Mouse (Mus musculus): ENCODE measurements around the gene Tenm2. TPM values are rescaled to one million over a fixed set of nuclear protein-coding genes. Genes with fewer than 3 reads are reported as not detected.

Tenm2 gene
- polyA plus RNA-seq, 1 experiment from 2014 or later = 6.7 TPM

GRCm38 (mm10) chr11:36168921-36169537, 1066.7 kb downstream of the Tenm2 start:
- no peak for ATAC-seq (ENCODE audit: low FRiP score)
- Histone ChIP-seq H3K27me3 (ENCODE audit: control insufficient read depth, insufficient read depth, low read length) (no peaks in the 10 kb centered on the region), H3K9ac (ENCODE audit: low read length) (no peak overlapping the region), H3K27ac (ENCODE audit: low read depth, low read length) (no peak overlapping the region), H3K36me3 (ENCODE audit: control insufficient read depth, insufficient read depth, low read length) (no peaks in the 10 kb centered on the region), H3K4me2 (no peak overlapping the region), H3K4me3 (ENCODE audit: low read depth, low read length) (no peak overlapping the region), H3K9me3 (ENCODE audit: control insufficient read depth, low read length) (no peaks in the 10 kb centered on the region), H3K4me1 (ENCODE audit: control insufficient read depth, insufficient read depth, low read length) (no peaks in the 10 kb centered on the region)
- WGBS = 90% methylated on average over 6 of the region's 6 CpGs
- DNase-seq (ENCODE audit: low spot score, missing footprints) = peak; percentile 78

- H3K4me3 ChIP-seq (ENCODE audit: low read depth, low read length) = no peak overlapping the region
- ATAC-seq (ENCODE audit: low FRiP score) = no peak
- 90% methylated on average over 10 of the region's 10 CpGs for WGBS
Observed at GRCm38 (mm10) chr11:36167766-36168318, 1067.9 kb downstream of the Tenm2 start.

GRCm38 (mm10) chr11:36163580-36163979, 1072.2 kb downstream of the Tenm2 start:
- Histone ChIP-seq H3K4me1 (ENCODE audit: control insufficient read depth, insufficient read depth, low read length) (no peaks in the 10 kb centered on the region), H3K4me3 (ENCODE audit: low read depth, low read length) (no peak overlapping the region), H3K27me3 (ENCODE audit: control insufficient read depth, insufficient read depth, low read length) (no peaks in the 10 kb centered on the region), H3K4me2 (no peak overlapping the region), H3K9me3 (ENCODE audit: control insufficient read depth, low read length) (no peaks in the 10 kb centered on the region), H3K36me3 (ENCODE audit: control insufficient read depth, insufficient read depth, low read length) (no peaks in the 10 kb centered on the region), H3K9ac (ENCODE audit: low read length) (no peak overlapping the region), H3K27ac (ENCODE audit: low read depth, low read length) (no peak overlapping the region)
- peak; percentile 53 for DNase-seq (ENCODE audit: low spot score, missing footprints)
- 94% methylated on average over 11 of the region's 11 CpGs for WGBS
- no peak for ATAC-seq (ENCODE audit: low FRiP score)

More at GRCm38 (mm10) chr11:36167766-36168318, 1067.9 kb downstream of the Tenm2 start:
- H3K4me2 ChIP-seq = no peak overlapping the region
- no peaks in the 10 kb centered on the region for H3K4me1 ChIP-seq (ENCODE audit: control insufficient read depth, insufficient read depth, low read length)
- peak; percentile 77 for DNase-seq (ENCODE audit: low spot score, missing footprints)
- H3K9ac ChIP-seq (ENCODE audit: low read length) = no peak overlapping the region
- no peaks in the 10 kb centered on the region for H3K36me3 ChIP-seq (ENCODE audit: control insufficient read depth, insufficient read depth, low read length)
- H3K27ac ChIP-seq (ENCODE audit: low read depth, low read length) = no peak overlapping the region
- no peaks in the 10 kb centered on the region for H3K9me3 ChIP-seq (ENCODE audit: control insufficient read depth, low read length)
- H3K27me3 ChIP-seq (ENCODE audit: control insufficient read depth, insufficient read depth, low read length) = no peaks in the 10 kb centered on the region

GRCm38 (mm10) chr11:36161765-36162321, 1073.9 kb downstream of the Tenm2 start:
- no peak overlapping the region for H3K9ac ChIP-seq (ENCODE audit: low read length)
- no peaks in the 10 kb centered on the region for H3K27me3 ChIP-seq (ENCODE audit: control insufficient read depth, insufficient read depth, low read length)
- no peak overlapping the region for H3K27ac ChIP-seq (ENCODE audit: low read depth, low read length)
- no peak overlapping the region for H3K4me3 ChIP-seq (ENCODE audit: low read depth, low read length)
- no peaks in the 10 kb centered on the region for H3K9me3 ChIP-seq (ENCODE audit: control insufficient read depth, low read length)
- ATAC-seq (ENCODE audit: low FRiP score) = no peak
- H3K36me3 ChIP-seq (ENCODE audit: control insufficient read depth, insufficient read depth, low read length) = no peaks in the 10 kb centered on the region
- 76% methylated on average over 10 of the region's 10 CpGs for WGBS
- H3K4me2 ChIP-seq = no peak overlapping the region
- peak; percentile 81 for DNase-seq (ENCODE audit: low spot score, missing footprints)
- H3K4me1 ChIP-seq (ENCODE audit: control insufficient read depth, insufficient read depth, low read length) = no peaks in the 10 kb centered on the region

GRCm38 (mm10) chr11:36153450-36153849, 1082.3 kb downstream of the Tenm2 start:
- DNase-seq (ENCODE audit: low spot score, missing footprints) (no peak), ATAC-seq (ENCODE audit: low FRiP score) (no peak)
- Histone ChIP-seq H3K4me2 (no peak overlapping the region), H3K27me3 (ENCODE audit: control insufficient read depth, insufficient read depth, low read length) (no peaks in the 10 kb centered on the region), H3K27ac (ENCODE audit: low read depth, low read length) (no peak overlapping the region), H3K36me3 (ENCODE audit: control insufficient read depth, insufficient read depth, low read length) (no peaks in the 10 kb centered on the region), H3K4me3 (ENCODE audit: low read depth, low read length) (no peak overlapping the region), H3K4me1 (ENCODE audit: control insufficient read depth, insufficient read depth, low read length) (peaks cover 7% of the 10 kb centered on the region), H3K9me3 (ENCODE audit: control insufficient read depth, low read length) (no peaks in the 10 kb centered on the region), H3K9ac (ENCODE audit: low read length) (no peak overlapping the region)
- 33% methylated on average over 5 of the region's 5 CpGs for WGBS

- DNase-seq (ENCODE audit: low spot score, missing footprints) = no peak
- Histone ChIP-seq H3K4me2 (no peak overlapping the region), H3K9ac (ENCODE audit: low read length) (no peak overlapping the region), H3K27me3 (ENCODE audit: control insufficient read depth, insufficient read depth, low read length) (no peaks in the 10 kb centered on the region), H3K4me1 (ENCODE audit: control insufficient read depth, insufficient read depth, low read length) (peaks cover 7% of the 10 kb centered on the region), H3K9me3 (ENCODE audit: control insufficient read depth, low read length) (no peaks in the 10 kb centered on the region), H3K4me3 (ENCODE audit: low read depth, low read length) (no peak overlapping the region), H3K27ac (ENCODE audit: low read depth, low read length) (no peak overlapping the region), H3K36me3 (ENCODE audit: control insufficient read depth, insufficient read depth, low read length) (no peaks in the 10 kb centered on the region)
- ATAC-seq (ENCODE audit: low FRiP score) = peak; percentile 47
- WGBS = 15% methylated on average over 9 of the region's 9 CpGs
Observed at GRCm38 (mm10) chr11:36153011-36153410, 1082.8 kb downstream of the Tenm2 start.

GRCm38 (mm10) chr11:36152226-36152625, 1083.5 kb downstream of the Tenm2 start:
- Histone ChIP-seq H3K27me3 (ENCODE audit: control insufficient read depth, insufficient read depth, low read length) (no peaks in the 10 kb centered on the region), H3K36me3 (ENCODE audit: control insufficient read depth, insufficient read depth, low read length) (no peaks in the 10 kb centered on the region), H3K9me3 (ENCODE audit: control insufficient read depth, low read length) (no peaks in the 10 kb centered on the region), H3K27ac (ENCODE audit: low read depth, low read length) (no peak overlapping the region), H3K4me1 (ENCODE audit: control insufficient read depth, insufficient read depth, low read length) (peaks cover 7% of the 10 kb centered on the region), H3K9ac (ENCODE audit: low read length) (no peak overlapping the region), H3K4me2 (no peak overlapping the region), H3K4me3 (ENCODE audit: low read depth, low read length) (no peak overlapping the region)
- DNase-seq (ENCODE audit: low spot score, missing footprints) (no peak), ATAC-seq (ENCODE audit: low FRiP score) (peak; percentile 66)
- WGBS = 19% methylated on average over 6 of the region's 6 CpGs

GRCm38 (mm10) chr11:36149092-36149491, 1086.7 kb downstream of the Tenm2 start:
- Histone ChIP-seq H3K27me3 (ENCODE audit: control insufficient read depth, insufficient read depth, low read length) (no peaks in the 10 kb centered on the region), H3K4me3 (ENCODE audit: low read depth, low read length) (no peak overlapping the region), H3K9ac (ENCODE audit: low read length) (no peak overlapping the region), H3K27ac (ENCODE audit: low read depth, low read length) (no peak overlapping the region), H3K36me3 (ENCODE audit: control insufficient read depth, insufficient read depth, low read length) (no peaks in the 10 kb centered on the region), H3K4me2 (no peak overlapping the region), H3K4me1 (ENCODE audit: control insufficient read depth, insufficient read depth, low read length) (peaks cover 7% of the 10 kb centered on the region), H3K9me3 (ENCODE audit: control insufficient read depth, low read length) (no peaks in the 10 kb centered on the region)
- ATAC-seq (ENCODE audit: low FRiP score) (no peak), DNase-seq (ENCODE audit: low spot score, missing footprints) (no peak)
- WGBS = 84% methylated on average over 3 of the region's 3 CpGs

- Histone ChIP-seq H3K27ac (ENCODE audit: low read depth, low read length) (no peak overlapping the region), H3K36me3 (ENCODE audit: control insufficient read depth, insufficient read depth, low read length) (no peaks in the 10 kb centered on the region), H3K4me2 (no peak overlapping the region), H3K9me3 (ENCODE audit: control insufficient read depth, low read length) (no peaks in the 10 kb centered on the region), H3K27me3 (ENCODE audit: control insufficient read depth, insufficient read depth, low read length) (no peaks in the 10 kb centered on the region), H3K4me1 (ENCODE audit: control insufficient read depth, insufficient read depth, low read length) (no peaks in the 10 kb centered on the region), H3K4me3 (ENCODE audit: low read depth, low read length) (no peak overlapping the region), H3K9ac (ENCODE audit: low read length) (no peak overlapping the region)
- WGBS = 69% methylated on average over 12 of the region's 12 CpGs
- DNase-seq (ENCODE audit: low spot score, missing footprints) (no peak), ATAC-seq (ENCODE audit: low FRiP score) (no peak)
Observed at GRCm38 (mm10) chr11:36145057-36145456, 1090.7 kb downstream of the Tenm2 start.

Data from midbrain, embryonic 11.5 days (tissue).